7 mouse cellular contexts compared by ENCODE assay signal in the genomic region with DNA sequence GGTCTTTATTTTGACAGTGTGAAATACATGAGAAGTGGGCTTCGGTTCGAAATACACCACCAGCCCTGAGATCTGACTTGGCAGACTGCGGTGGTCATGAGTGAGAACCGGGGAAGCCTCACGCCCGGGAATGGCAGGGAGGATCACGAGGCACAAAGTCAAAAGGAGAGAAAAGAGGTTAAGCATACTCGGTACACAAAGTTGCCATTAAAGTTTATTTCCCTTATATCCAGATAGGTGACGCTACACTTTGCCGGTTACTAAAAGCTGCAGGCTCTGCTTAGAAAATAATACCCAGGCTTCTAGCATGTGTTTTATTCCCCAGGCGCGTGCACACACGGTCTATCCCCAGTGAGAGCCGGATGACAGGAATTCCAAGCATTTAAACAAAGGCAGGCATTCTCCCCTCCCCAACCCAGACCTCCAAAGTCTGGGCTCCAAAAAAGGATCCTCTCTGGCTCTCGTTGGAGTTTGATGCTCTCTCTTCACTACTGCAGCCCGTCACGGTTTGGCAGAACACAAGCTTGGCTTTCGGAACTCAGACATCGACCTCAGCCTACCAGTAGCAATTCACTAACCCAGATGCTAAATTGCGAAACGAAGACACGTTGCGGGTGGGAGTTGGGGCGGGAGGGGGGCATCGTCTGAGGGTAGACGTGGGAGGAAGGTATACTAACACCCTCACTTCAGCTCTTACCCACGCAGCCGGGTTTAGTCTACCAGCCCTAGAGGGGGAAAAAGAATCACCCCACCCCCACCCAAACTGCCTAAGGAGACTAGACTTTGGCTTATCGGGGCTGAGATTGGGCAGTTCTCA. TPM values are rescaled to one million over a fixed set of nuclear protein-coding genes. Genes with fewer than 3 reads are reported as not detected.
DNase-seq lines count a peak whose midpoint lies in the region; ATAC-seq and TF ChIP-seq lines count a peak whose summit lies in the region.

No protein-coding gene starts in this region.

- H3K36me3 ChIP-seq in hindbrain, postnatal 0 days (ENCODE audit: insufficient read depth, low read length) = no peaks in the 10 kb centered on the region
- no peaks in the 10 kb centered on the region for H3K36me3 ChIP-seq in midbrain, embryonic 10.5 days
- H3K36me3 ChIP-seq in stomach, embryonic 14.5 days (ENCODE audit: control insufficient read depth, insufficient read depth, low read length) = peaks cover 3% of the 10 kb centered on the region; the same call in 1 of the 2 replicates

- no peak for ATAC-seq in hindbrain, postnatal 0 days
- ATAC-seq in stomach, embryonic 14.5 days (ENCODE audit: insufficient number of reproducible peaks, insufficient read depth, low FRiP score, low read depth) = no peak; the same call in 1 of the 2 replicates

- peak; percentile 45 for TF ChIP-seq CTCF in hindbrain, postnatal 0 days (IDR thresholded peaks at IDR 0.05; ENCODE audit: low read depth)

- peak overlapping the region; percentile 92 for H3K27ac ChIP-seq in hindbrain, postnatal 0 days
- H3K27ac ChIP-seq in midbrain, embryonic 10.5 days (replicated peaks) = peak overlapping the region; percentile 89
- peak overlapping the region; percentile 95 for H3K27ac ChIP-seq in stomach, embryonic 14.5 days (ENCODE audit: low read length)

- peak overlapping the region; percentile 75 for H3K4me3 ChIP-seq in hindbrain, postnatal 0 days (ENCODE audit: low read length)
- H3K4me3 ChIP-seq in midbrain, embryonic 10.5 days = peak overlapping the region; percentile 72
- peak overlapping the region; percentile 72 for H3K4me3 ChIP-seq in stomach, embryonic 14.5 days (ENCODE audit: low read depth, low read length)

- H3K4me2 ChIP-seq in hindbrain, postnatal 0 days (ENCODE audit: low read depth, low read length) = peak overlapping the region; percentile 78
- peak overlapping the region; percentile 89 for H3K4me2 ChIP-seq in stomach, embryonic 14.5 days (replicated peaks; ENCODE audit: low read depth, low read length)

- peak; percentile 54 for DNase-seq in NIH3T3 (ENCODE audit: low read depth)
- DNase-seq in cerebellum, adult 8-10 months = peak; percentile 9
- peak; percentile 24 to 27 for DNase-seq in frontal cortex, postnatal 25 days (ENCODE audit: low spot score in 2 of 2)
- DNase-seq in hindbrain, postnatal 0 days (ENCODE audit: low spot score) = peak; percentile 76
- DNase-seq in left cerebral cortex, postnatal 10 days (ENCODE audit: extremely low spot score in 1 of 2, low spot score in 2 of 2) = peak; percentile 34 to 52
- DNase-seq in midbrain, embryonic 10.5 days (ENCODE audit: low spot score) = peak; percentile 65

- no peaks in the 10 kb centered on the region for H3K9me3 ChIP-seq in hindbrain, postnatal 0 days (ENCODE audit: low read length)
- H3K9me3 ChIP-seq in midbrain, embryonic 10.5 days (replicated peaks) = no peaks in the 10 kb centered on the region
- H3K9me3 ChIP-seq in stomach, embryonic 14.5 days (ENCODE audit: control insufficient read depth, low read depth, low read length) = no peaks in the 10 kb centered on the region

- peak overlapping the region; percentile 67 for H3K9ac ChIP-seq in hindbrain, postnatal 0 days (replicated peaks; ENCODE audit: low read length)
- H3K9ac ChIP-seq in stomach, embryonic 14.5 days (replicated peaks; ENCODE audit: low read depth, low read length) = peak overlapping the region; percentile 65

- intact Hi-C loops in left cerebral cortex, postnatal 10 days (cut with DNase I) = loop anchor here (5.0 kb wide), 1 partner anchor 1021 kb away; no protein-coding TSS in a partner anchor

- H3K4me1 ChIP-seq in hindbrain, postnatal 0 days (ENCODE audit: insufficient read depth, low read length) = no peaks in the 10 kb centered on the region
- H3K4me1 ChIP-seq in midbrain, embryonic 10.5 days = peaks cover 44% of the 10 kb centered on the region
- H3K4me1 ChIP-seq in stomach, embryonic 14.5 days (ENCODE audit: control insufficient read depth, insufficient read depth, low read length) = peaks cover 5% of the 10 kb centered on the region; the same call in 1 of the 2 replicates

- WGBS in hindbrain, postnatal 0 days = under 1% methylated on average over 29 of the region's 29 CpGs
- under 1% methylated on average over 29 of the region's 29 CpGs for WGBS in midbrain, embryonic 10.5 days
- WGBS in stomach, embryonic 14.5 days = under 1% methylated on average over 29 of the region's 29 CpGs

- no peaks in the 10 kb centered on the region for H3K27me3 ChIP-seq in hindbrain, postnatal 0 days (ENCODE audit: insufficient read depth, low read length)
- H3K27me3 ChIP-seq in midbrain, embryonic 10.5 days (ENCODE audit: low read depth, poor library complexity, severe bottlenecking) = peaks cover 34% of the 10 kb centered on the region
- H3K27me3 ChIP-seq in stomach, embryonic 14.5 days (ENCODE audit: control insufficient read depth, insufficient read depth, low read length) = no peaks in the 10 kb centered on the region

RNA-seq across cellular contexts. Expression of gene Pcdh7, which starts 1.1 kb away (rescaled TPM):
- 152 and 157 TPM in 2 replicates for total RNA-seq in hindbrain, postnatal 0 days (2014; rRNA removed)
- polyA plus RNA-seq in hindbrain, postnatal 0 days (2015; fragmentation: Nextera tagmentation; extraction: Ambion mirVana) = 25.5 and 26.1 TPM in 2 replicates
- total RNA-seq in left cerebral cortex, postnatal 10 days (2021) = 100 to 1,000 TPM; 129 to 140 TPM
- 4.0 and 4.9 TPM in 2 replicates for polyA plus RNA-seq in midbrain, embryonic 10.5 days (2016; fragmentation: Nextera tagmentation; extraction: Ambion mirVana)
- 23.5 and 26.4 TPM in 2 replicates for polyA plus RNA-seq in stomach, embryonic 14.5 days (2014; fragmentation: Nextera tagmentation; extraction: Ambion mirVana)

Comparison
In these comparisons a context has a peak if more than half of its experiments do, and no peak if none do; other contexts are left out.
1. DNase-seq: peak in every context shown above with its lines; median percentile 76 in hindbrain, postnatal 0 days; 65 in midbrain, embryonic 10.5 days; 54 in NIH3T3; 43 in left cerebral cortex, postnatal 10 days; 26 in frontal cortex, postnatal 25 days; 9 in cerebellum, adult 8-10 months.